Mouse (Mus musculus): Measurements from ENCODE around the gene Ssh2. TPM values are rescaled to one million over a fixed set of nuclear protein-coding genes. Genes with fewer than 3 reads are reported as not detected.

The Ssh2 gene
- polyA plus RNA-seq, 2 experiments from 2014 or later: 70.5 to 71.3 TPM

Other genes starting within 250 kb of the Ssh2 start
- not detected for gene Slc6a4, start 217.7 kb upstream of the Ssh2 start, polyA plus RNA-seq (2017; shearing (Covaris generic))
- gene Nsrp1, start 137.9 kb upstream of the Ssh2 start, polyA plus RNA-seq (2017; shearing (Covaris generic)): 10 to 100 TPM; 51.8 to 75.8 TPM
- gene Efcab5, start 27.3 kb upstream of the Ssh2 start, polyA plus RNA-seq (2017; shearing (Covaris generic)): under 1 TPM; 0.07 to 0.23 TPM
- not detected for gene Coro6, start 246.1 kb downstream of the Ssh2 start, polyA plus RNA-seq (2017; shearing (Covaris generic))

Data from activated CD4-positive, CD25-positive, alpha-beta regulatory T cell, adult 4 months (primary cell).